Mouse (Mus musculus): Measurements from ENCODE around the gene Capn7.

GRCm38 (mm10) chr14:31393546-31393890 is 57.1 kb downstream of the Capn7 start:
- TF ChIP-seq CTCF (IDR thresholded peaks at IDR 0.05; ENCODE audit: insufficient read depth, low read depth, low read length): no peak
- TF ChIP-seq POLR2A (IDR thresholded peaks at IDR 0.05; ENCODE audit: insufficient read depth, low read depth, low read length): no peak

All from olfactory bulb, adult 2 months (tissue).